Mouse (Mus musculus): Measurements from ENCODE around the gene Rfc5.
"Not testable (repeated sequence)": the region's sequence is repeated elsewhere in the genome, so short reads cannot be mapped to it uniquely, and the experiment has no call there.

Gene Rfc5

DNA sequence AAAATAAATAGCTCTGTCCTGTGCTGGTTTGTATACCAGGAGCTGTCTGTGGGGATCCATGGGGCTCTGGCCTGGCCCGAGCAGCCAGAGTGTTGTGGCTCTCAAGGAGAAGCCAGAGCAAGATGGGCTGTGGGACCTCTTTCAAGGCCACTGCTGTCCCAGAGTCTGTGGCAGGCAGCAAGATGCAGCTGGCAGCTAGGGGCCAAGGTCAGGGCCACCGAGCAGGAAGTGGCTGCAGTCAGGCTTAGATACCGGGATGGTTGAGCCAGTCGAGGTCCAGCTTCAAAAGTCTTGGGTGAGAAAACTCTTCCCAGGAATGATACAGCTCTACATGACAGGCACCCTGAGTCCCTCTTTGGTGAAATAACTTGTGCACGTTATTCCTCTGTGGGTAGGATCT lies 41.8 kb downstream of the Rfc5 start:
- DNase-seq, result no peak

DNA sequence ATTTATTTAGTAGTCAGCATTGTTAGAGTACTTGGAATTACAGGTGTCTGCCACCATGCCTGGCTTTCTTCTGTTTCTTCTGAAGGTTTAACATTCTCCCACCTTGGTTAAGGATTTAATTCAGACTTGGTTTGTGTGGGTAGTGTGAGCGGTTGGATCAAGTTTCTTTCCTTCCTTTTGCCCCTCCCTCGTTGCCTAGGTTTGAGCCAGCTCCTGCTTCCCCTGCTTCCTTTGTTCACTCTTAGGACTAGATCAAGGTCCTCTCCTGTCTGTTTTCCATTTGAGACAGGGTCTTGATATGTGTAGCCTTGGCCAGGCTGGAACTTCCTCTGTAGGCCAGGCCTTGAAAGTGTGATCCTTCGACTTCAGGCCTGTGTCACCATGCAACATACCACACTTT lies 42.6 kb downstream of the Rfc5 start:
- no peak for DNase-seq

DNA sequence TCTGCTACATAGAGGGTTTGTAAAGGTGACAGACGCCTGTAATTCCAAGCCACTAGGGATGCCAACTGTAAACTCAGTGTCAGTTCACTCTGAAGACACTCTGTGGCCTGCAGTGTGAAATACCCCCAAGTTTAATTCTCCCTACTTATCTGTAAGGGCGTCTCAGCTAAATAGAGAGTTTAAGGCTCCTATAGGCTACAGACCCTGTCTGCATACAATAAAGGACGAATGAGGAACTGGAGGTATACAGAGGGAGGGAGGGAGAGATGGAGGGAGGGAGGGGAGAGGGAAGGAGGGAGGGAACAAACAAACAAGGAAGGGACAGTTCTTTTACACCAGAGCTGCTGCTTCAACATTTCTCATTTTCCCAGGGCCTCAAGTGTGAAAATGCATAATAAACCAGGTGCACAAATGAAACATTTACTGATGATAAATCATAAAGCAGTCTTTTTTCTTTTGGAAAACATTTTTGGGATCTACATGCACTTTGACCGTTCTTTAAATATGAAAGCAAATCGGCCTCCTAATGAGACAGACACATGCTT lies 43.3 kb downstream of the Rfc5 start:
- DNase-seq, result no peak

DNA sequence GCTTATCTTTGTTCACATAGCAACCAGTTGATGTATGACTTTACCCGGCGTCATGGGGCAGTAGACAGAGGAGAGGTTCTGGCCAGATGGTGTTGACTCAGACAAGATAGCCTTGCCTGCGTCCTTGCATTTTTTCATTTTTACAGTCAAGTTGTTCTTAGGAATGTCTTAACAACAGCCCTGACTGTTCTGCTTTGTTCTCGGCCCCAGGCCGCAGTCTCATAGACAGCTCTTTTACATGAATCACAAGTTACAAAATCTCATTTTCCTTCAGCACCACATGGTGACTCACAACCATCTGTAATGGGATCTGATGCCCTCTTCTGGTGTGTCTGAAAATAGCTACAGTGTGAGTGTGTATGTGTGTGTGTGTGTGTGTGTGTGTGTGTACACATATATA lies 44.4 kb downstream of the Rfc5 start:
- DNase-seq, result not testable (repeated sequence)

DNA sequence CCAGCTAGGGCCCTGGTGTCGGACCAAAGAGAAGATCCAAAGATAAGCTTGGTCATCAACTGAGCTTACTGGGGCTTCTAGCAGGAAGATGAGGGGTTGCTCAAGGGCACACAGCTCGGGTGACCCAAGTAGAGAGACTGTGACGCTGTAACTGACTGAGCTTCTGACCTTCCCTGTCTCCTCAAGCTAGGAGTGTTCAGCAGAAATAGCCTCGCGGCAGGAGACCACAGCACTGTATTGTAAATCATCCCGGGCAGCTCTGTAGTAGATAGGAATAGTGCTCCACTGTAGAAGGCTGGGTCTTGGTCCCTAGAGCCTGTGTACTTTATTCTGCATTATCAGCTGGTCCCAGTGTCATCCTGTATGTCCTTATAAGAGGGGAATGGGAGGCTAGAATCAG lies 47.0 kb downstream of the Rfc5 start:
- DNase-seq, result no peak

DNA sequence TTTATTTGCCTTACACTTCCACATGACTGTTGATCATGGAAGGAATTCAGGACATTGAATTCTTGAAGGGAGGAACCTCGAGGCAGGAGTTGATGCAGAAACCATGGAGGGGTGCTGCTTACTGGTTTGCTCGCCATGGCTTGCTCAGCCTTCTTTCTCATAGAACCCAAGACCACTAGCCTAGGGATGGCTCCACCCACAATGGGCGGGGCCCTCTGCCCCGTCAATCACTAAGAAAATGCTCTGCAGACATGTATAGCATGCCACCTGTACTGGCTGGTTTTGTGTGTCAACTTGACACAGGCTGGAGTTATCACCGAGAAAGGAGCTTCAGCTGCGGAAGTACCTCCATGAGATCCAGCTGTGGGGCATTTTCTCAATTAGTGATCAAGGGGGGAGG lies 48.8 kb downstream of the Rfc5 start:
- no peak for DNase-seq

DNA sequence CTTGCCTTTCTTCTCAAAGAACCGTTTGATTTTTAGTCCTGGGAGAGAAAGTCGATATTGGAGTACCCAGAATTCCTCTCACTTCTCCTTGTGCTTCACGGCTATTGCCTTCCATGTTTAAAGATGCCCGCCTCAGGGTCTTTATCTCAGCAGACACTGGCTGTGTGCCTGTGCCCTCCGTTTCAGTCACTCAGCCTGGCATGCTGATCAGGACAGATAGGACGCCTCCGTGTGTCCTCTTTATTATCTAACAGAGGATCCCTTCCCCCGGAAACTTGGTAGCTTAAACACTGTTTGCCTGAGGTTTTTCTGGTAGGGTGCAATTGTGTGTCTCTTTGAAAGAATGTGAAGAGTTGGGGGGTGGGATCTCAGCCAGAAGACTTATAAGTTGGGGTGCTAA lies 50.3 kb downstream of the Rfc5 start:
- DNase-seq, result no peak

DNA sequence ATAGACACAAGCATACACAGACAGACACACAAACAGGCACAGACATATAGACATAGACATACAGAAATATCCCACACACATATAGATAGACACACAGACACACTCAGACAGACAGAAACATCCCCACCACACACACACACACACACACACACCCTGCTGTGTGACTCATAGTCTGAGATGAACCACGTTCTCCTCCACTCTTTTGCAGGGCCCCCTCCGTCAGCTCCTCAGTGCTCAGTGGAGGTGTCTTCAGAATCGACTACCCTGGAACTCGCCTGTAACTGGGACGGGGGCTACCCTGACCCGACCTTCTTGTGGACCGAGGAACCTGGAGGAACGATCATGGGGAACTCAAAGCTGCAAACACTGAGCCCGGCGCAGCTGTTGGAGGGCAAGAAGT lies 50.8 kb downstream of the Rfc5 start:
- no peak for DNase-seq

DNA sequence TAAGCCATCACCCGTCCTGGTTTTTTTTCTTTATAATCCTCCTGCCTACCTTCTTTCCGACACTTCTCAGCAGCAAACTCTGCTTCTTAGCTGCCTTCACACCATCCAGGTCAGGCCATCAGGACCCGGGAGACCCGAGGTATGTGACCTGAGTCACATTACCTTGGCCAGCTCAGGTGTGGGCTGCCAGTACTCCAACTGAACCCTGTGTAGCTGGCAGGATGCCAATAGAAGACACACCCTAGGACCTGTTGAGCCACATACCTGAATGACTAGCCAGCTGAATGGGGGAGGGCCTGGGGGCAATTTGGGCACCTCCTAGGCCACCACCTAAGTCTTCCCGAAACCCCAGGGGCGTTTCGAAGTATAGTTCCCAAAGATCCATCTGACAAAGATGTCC lies 58.4 kb downstream of the Rfc5 start:
- no peak for DNase-seq

Measured in cerebellum, postnatal 14 days (tissue).